Mouse (Mus musculus) urinary bladder, adult 2 months (tissue): ENCODE measurements around the gene Adat3. TPM values are rescaled to one million over a fixed set of nuclear protein-coding genes. Genes with fewer than 3 reads are reported as not detected.
"Not testable (repeated sequence)": the region's sequence is repeated elsewhere in the genome, so short reads cannot be mapped to it uniquely, and the experiment has no call there.

Experiments
- DNase-seq: peaks from one replicate; pipeline ENCODE4 v3.0.0; 2022; ENCODE audit warnings: low spot score
- polyA plus RNA-seq: library from polyadenylated mRNA; depleted of rRNA; stranded (reverse); fragments of >200 nt; gene quantifications from 2 replicates; pipeline ENCODE4 v1.2.3, GENCODE M21; 2012

Adat3 gene
- polyA plus RNA-seq, 1 experiment: 4.3 TPM

GRCm38 (mm10) chr10:80578131-80578750 is 24.4 kb upstream of the Adat3 start:
- DNase-seq: peak; percentile 70

- DNase-seq: no peak
Observed at GRCm38 (mm10) chr10:80578911-80579310, 23.8 kb upstream of the Adat3 start.

DNA sequence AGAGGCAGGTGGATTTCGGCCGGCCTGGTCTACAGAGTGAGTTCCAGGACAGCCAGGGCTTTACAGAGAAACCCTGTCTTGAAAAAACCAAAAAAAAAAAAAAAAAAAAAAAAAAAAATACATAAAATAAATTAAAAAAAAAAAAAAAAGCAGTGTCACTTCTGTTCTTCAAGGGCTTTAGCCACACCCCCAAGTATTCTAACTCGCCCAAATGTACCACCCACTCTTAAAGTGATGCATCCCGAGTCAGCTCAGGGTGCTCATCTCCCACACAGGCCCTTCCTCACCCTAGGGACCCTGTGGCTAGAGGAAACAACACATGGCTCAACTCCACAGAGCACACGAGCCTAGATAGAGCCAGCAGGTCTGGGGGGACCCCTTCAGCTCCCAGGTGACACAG is 19.6 kb upstream of the Adat3 start:
- DNase-seq: no peak

DNA sequence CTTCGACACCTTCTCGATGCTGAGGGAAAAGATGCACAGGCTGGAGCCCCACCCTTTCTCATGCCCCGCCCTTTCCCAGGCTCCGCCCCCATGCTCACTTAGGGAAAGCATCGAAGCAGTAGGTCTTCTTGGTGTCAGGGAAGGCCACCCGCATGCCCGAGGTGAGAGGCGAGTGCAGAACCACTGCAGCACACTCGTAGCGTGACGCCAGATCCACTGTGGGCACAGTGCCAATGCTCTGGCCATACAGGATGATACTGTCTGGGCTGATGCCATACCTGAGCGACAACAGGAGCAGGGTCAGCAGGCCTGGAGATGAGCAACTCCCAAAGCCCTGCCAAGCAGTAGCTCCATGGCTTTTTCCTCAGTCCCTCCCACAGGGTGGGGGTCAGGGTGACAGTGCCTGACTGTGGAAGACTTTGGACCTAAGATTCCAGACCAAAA is 18.6 kb upstream of the Adat3 start:
- no peak for DNase-seq

- DNase-seq: no peak
Observed at GRCm38 (mm10) chr10:80584642-80585552, 17.8 kb upstream of the Adat3 start.

GRCm38 (mm10) chr10:80585581-80585980 is 17.1 kb upstream of the Adat3 start:
- DNase-seq: no peak

DNA sequence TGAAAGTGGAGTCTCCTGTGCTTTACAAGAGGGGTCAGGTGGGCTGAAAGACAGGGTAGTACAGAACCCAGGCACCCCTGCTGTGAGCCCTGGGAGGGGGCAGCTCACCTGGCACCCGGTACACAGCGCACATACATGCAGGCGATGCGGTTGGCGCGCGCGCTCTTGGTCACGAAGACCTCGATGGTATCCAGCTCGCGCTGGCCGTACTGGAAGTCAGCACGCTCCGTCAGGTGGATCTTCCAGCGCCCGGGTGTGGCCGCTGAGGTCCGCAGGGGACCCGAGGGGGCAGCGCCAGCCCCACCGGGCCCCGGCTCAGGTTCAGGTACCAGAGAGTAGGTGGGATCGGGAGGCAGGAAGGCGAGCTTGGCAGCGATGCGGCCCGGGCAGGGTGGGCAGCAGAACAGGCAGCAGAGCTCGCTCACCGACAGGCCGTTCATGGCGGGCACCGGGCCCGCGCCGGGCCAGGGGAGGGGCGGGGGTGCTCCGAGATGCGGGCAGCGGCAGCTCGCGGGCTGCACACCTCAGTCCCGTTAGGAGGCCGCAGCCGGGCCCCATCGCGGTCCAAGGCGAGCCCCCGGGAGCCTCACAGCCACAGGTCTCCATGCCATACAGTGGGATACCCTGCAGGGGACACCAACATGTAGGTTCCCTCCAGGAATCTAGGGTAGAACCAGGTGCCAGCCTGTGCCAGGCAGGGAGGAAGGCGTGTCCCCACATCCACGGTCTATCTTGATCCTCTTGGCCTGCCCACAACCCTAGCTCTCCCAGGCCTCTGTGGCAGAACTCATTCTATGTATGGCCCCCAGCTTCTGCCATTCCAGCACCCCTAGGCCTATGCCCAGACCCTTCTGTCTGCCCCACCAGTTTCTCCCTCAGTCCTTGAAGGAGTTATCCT is 16.0 kb upstream of the Adat3 start:
- DNase-seq: no peak

DNA sequence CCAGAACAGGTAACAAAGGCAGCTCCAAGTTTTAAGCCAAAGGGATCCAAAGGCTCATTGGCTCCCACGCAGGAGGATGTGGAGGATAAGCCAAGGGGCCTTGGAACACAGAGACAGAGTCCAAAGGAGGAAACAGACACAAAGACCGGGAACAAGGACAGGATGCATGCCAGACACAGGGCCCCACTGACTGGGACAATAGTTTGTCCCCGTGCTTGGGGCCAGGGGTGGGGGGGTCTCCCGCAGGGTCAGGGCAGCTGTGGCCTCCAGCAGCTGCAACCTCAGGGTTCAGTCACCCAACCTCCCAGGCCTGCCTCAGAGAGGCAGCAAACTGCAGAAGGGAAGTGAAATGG is 15.4 kb upstream of the Adat3 start:
- DNase-seq: no peak

DNA sequence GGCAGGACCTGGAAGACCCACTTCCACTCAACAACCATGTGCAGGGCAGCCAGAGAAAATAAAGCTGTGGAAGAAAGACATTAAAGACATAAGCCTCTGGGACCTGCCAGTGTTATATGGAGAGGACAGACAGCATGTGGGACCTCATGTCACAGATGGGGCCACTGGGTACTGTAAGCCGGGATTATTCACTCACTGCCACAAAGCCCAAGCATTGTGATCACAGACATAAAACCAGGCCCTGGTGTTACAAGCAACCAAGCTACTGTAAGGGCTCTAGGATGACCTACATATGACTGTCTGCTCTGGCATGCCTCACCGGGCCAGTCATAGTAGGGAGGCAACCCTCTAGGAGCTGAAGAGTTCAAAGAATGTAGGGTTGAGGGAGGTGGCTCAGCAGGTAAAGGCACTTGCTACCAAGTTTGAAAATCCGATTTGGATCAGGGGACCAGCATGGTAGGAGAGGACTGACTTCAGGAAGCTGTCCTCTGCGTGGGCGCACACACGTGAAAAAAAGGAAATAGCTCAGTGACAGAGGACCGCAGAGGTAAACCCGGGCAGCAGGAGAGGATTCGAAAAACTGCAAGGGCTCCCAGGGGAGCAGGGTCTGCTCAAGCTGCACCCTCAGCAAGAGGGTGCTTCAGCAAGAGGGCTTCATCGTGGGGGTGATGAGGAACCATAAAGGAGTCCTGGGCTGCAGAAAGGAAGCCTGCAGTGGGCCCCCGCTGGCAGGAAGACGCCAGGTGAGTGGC is 13.4 kb upstream of the Adat3 start:
- no peak for DNase-seq

- peak; percentile 80 for DNase-seq
Observed at GRCm38 (mm10) chr10:80589879-80590854, 12.5 kb upstream of the Adat3 start, which contains the start of gene Abhd17a. Abhd17a (minus strand) TSS chr10:80590341.

DNA sequence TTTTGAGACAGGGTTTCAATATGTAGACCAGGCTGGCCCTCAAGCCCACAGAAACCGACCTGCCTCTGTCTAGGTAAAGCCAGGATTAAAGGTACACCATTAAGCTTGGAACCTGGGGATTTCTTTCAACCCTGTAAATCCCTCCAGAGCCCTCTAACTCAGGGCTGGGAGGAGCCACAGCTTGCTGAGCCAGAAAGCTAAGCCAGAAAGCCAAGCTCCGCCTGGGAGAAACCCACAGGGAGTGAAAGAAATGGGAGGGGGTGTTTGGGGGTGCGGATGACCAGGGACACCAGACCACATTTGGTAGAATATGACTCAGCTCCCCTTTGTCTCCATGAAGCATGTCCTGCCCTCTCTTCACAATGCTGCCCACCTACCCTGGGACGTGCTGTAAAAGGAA is 6.4 kb upstream of the Adat3 start:
- DNase-seq: no peak

- no peak for DNase-seq
Observed at GRCm38 (mm10) chr10:80603364-80603763, 684 bp downstream of the Adat3 start.

- DNase-seq: no peak
Observed at GRCm38 (mm10) chr10:80604001-80604509, 1.4 kb downstream of the Adat3 start.

GRCm38 (mm10) chr10:80604988-80605387 is 2.3 kb downstream of the Adat3 start:
- DNase-seq: no peak

DNA sequence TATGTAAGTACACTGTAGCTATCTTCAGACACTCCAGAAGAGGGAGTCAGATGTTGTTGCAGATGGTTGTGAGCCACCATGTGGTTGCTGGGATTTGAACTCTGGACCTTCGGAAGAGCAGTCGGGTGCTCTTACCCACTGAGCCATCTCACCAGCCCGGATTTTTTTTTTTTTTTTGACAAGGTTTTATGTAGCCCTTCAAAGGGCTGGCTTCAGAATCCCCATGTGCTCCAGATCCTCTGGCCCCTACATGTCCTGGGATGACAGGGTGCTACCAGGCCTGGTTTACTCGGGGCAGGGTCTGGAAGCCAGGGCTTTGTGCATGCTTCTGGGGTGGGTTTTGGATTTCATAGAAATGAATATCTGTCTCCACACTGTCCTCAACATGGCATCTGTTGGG is 3.0 kb downstream of the Adat3 start, which contains the start of gene Gm49322:
Gene Gm49322 (plus strand): TSS at position 301 of the 400 bp plus-strand sequence.
- not testable (repeated sequence) for DNase-seq

DNA sequence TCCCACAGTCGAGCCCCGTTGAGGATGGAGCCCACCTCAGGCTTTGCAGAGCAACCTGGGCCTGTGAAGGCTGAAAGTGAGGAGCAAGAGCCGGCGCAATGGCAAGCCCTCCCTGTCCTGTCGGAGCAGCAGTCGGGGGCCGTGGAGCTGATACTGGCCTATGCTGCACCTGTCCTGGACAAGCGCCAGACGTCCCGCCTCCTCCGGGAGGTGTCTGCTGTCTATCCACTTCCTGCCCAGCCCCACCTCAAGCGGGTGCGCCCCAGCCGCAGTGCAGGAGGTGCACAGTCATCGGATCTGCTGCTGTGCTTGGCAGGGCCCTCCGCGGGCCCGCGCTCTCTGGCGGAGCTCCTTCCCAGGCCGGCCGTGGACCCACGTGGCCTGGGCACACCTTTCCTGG is 3.6 kb downstream of the Adat3 start:
- no peak for DNase-seq

DNA sequence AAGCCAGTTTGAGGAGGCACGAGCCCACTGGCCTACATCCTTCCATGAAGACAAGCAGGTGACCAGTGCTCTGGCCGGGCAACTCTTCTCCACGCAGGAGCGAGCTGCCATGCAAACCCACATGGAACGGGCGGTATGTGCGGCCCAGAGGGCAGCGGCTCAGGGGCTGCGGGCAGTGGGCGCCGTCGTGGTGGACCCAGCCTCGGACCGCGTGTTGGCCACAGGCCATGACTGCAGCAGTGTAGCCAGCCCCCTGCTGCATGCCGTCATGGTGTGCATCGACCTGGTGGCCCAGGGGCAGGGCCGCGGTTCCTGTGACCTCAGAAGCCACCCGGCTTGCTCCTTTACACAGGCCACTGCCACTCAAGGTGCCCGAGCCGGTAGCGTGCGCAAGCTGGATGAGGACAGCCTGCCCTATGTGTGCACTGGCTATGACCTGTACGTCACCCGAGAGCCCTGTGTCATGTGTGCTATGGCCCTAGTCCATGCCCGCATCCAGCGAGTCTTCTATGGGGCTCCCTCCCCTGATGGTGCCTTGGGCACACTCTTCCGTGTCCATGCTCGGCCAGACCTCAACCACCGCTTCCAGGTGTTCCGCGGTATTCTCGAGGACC is 4.2 kb downstream of the Adat3 start:
- no peak for DNase-seq

GRCm38 (mm10) chr10:80608435-80608834 is 5.8 kb downstream of the Adat3 start:
- DNase-seq: no peak

GRCm38 (mm10) chr10:80609269-80609924 is 6.7 kb downstream of the Adat3 start:
- no peak for DNase-seq
